Mouse (Mus musculus) G1E (cell line): Measurements from ENCODE around the gene Arhgap31. TPM values are rescaled to one million over a fixed set of nuclear protein-coding genes. Genes with fewer than 3 reads are reported as not detected.

Experiments
- ATAC-seq: 2 replicates; pipeline ENCODE4 v1.8.0; 2016; ENCODE audit warnings: mild to moderate bottlenecking; ENCODE audit not compliant: insufficient number of reproducible peaks, poor library complexity, low FRiP score, severe bottlenecking; ENCODE audit errors: extremely low read depth
- DNase-seq: peaks from one replicate; pipeline ENCODE4 v3.0.0; 2012; ENCODE audit warnings: low spot score
- H3K27me3 ChIP-seq: 2 replicates; pipeline ENCODE4 v1.6.1; 2012; ENCODE audit warnings: mild to moderate bottlenecking, low read length, inconsistent platforms; ENCODE audit not compliant: insufficient read depth
- H3K36me3 ChIP-seq: replicated peaks from 2 replicates; pipeline ENCODE3; 2012; ENCODE audit warnings: mild to moderate bottlenecking, inconsistent platforms
- H3K4me1 ChIP-seq: 2 replicates; pipeline ENCODE4 v1.6.1; 2012; ENCODE audit warnings: low read depth, low read length, inconsistent platforms, mixed read lengths; ENCODE audit not compliant: insufficient read depth
- H3K4me3 ChIP-seq: 2 replicates; pipeline ENCODE4 v1.5.1; 2012; ENCODE audit warnings: low read depth, mild to moderate bottlenecking, inconsistent platforms, low read length, moderate library complexity, mixed read lengths
- H3K9me3 ChIP-seq: replicated peaks from 2 replicates; pipeline ENCODE4 v1.6.1; 2012; ENCODE audit warnings: inconsistent platforms
- CTCF ChIP-seq: IDR thresholded peaks from 2 replicates; pipeline ENCODE4 v1.5.1; 2012; ENCODE audit warnings: low read depth, low read length, inconsistent platforms, mixed read lengths
- GATA1 ChIP-seq: IDR thresholded peaks from 2 replicates; pipeline ENCODE4 v1.6.1; 2012; ENCODE audit warnings: borderline replicate concordance, low read length, inconsistent platforms, mixed read lengths
- GATA2 ChIP-seq: IDR thresholded peaks from 2 replicates; pipeline ENCODE4 v1.6.1; 2012; ENCODE audit warnings: low read depth, low read length, inconsistent platforms, borderline replicate concordance
- POLR2AphosphoS5 ChIP-seq: IDR thresholded peaks from 2 replicates; pipeline ENCODE4 v1.6.1; 2012; ENCODE audit warnings: low read depth, low read length, inconsistent platforms; ENCODE audit not compliant: insufficient replicate concordance
- TAL1 ChIP-seq: conservative IDR thresholded peaks from 2 replicates; pipeline ENCODE4 v1.6.1; 2012; ENCODE audit warnings: low read depth, low read length, inconsistent platforms, mixed read lengths
- polyA plus RNA-seq: library from polyadenylated mRNA; stranded (reverse); fragments of >175 nt; gene quantifications from 2 replicates; pipeline ENCODE4 v1.2.3, GENCODE M21; 2012
- total RNA-seq, 2 experiments: library from RNA; stranded (forward) in 1 of 2; stranded (reverse) in 1 of 2; fragments of 200-1000 nt in 1 of 2; fragments of >200 nt in 1 of 2; fragmentation: Nextera tagmentation in 1 of 2; gene quantifications; 2 replicates each; pipeline ENCODE4 v1.2.3; 2014 to 2017

The Arhgap31 gene
- total and polyA plus RNA-seq, 3 experiments, result 0.01 to 0.16 TPM; not detected in 1

DNA sequence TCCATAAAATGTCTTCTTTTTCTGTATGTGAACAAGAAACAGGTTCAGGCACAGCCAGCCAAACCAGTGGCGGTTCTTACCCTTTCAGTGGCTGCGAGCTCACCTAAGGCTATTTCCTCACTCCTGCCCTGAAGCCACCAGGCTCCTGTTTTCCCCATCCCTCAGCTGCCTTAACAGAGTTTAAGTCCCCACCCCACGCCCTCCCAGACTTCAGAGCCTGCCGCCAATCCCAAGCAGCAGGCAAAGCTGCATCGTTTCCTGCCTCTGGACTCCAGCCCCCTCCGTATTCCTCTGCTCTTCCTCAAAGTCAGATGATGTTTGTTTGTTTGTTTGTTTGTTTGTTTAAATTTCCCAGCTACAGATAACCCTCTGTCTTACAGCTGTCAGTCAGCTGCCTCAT is 9.6 kb downstream of the Arhgap31 start:
- Histone ChIP-seq H3K27me3 (peaks cover 2% of the 10 kb centered on the region; the same call in 1 of the 2 replicates), H3K4me3 (no peak overlapping the region), H3K4me1 (no peaks in the 10 kb centered on the region), H3K36me3 (no peaks in the 10 kb centered on the region), H3K9me3 (no peaks in the 10 kb centered on the region)
- DNase-seq (no peak), ATAC-seq (no peak)
- TF ChIP-seq TAL1, result no peak
- TF ChIP-seq CTCF, result no peak
- no peak for TF ChIP-seq GATA2
- no peak for TF ChIP-seq GATA1
- TF ChIP-seq POLR2AphosphoS5, result no peak

GRCm38 (mm10) chr16:38702316-38702715 is 10.8 kb downstream of the Arhgap31 start:
- H3K4me1 ChIP-seq, result no peaks in the 10 kb centered on the region
- DNase-seq, result no peak
- no peak overlapping the region for H3K4me3 ChIP-seq
- no peaks in the 10 kb centered on the region for H3K9me3 ChIP-seq
- TF ChIP-seq POLR2AphosphoS5 (no peak), GATA1 (no peak)
- no peak for ATAC-seq
- H3K27me3 ChIP-seq, result peaks cover 2% of the 10 kb centered on the region; the same call in 1 of the 2 replicates
- H3K36me3 ChIP-seq, result no peaks in the 10 kb centered on the region

GRCm38 (mm10) chr16:38701492-38702185 is 11.4 kb downstream of the Arhgap31 start:
- no peak for TF ChIP-seq CTCF
- no peak for TF ChIP-seq POLR2AphosphoS5
- no peak for TF ChIP-seq TAL1
- TF ChIP-seq GATA1, result no peak
- no peak for TF ChIP-seq GATA2
- Histone ChIP-seq H3K4me1 (no peaks in the 10 kb centered on the region), H3K27me3 (no peaks in the 10 kb centered on the region), H3K4me3 (no peak overlapping the region), H3K36me3 (no peaks in the 10 kb centered on the region), H3K9me3 (no peaks in the 10 kb centered on the region)
- ATAC-seq (no peak), DNase-seq (no peak)

DNA sequence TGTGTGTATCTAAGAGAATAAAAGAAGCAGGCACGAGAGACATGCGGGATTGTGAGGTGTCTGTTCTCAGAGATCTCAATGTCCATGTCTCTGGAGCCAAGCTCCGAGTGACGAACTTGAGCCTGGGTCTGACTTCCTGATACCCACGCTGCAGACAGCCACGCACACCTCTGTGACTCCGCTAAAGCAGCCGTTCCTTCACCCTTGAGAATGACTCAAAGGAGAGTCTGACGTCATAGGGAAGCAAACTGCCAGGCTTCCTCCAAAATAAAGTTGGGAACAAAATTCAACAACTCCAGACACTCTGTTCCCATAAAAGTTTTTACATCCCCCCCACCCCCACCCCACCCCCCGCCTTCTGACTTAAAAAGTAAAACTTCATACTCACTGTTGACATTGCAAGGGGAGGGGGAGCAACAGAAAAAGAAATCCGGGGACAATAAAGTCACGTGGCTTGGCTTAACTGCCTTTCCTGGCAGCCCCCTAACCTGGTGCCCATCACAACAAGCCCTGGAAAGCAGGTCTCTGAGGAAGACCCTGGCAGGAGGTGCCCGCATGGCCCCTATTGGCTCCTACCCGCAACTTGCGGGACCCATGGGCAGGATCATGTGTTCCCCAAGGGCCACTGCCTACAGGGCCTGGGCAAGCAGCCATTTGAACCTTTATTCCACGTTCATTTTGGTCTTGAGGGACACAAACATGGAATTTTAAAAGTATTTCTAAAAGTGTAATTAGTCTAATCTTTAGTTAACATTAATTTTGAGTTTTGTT is 12.5 kb downstream of the Arhgap31 start:
- no peak for TF ChIP-seq GATA2
- TF ChIP-seq POLR2AphosphoS5, result no peak
- TF ChIP-seq TAL1, result no peak
- H3K9me3 ChIP-seq, result no peaks in the 10 kb centered on the region

GRCm38 (mm10) chr16:38697611-38698010 is 15.5 kb downstream of the Arhgap31 start:
- no peak overlapping the region for H3K4me3 ChIP-seq
- no peak for TF ChIP-seq GATA2
- ATAC-seq (no peak), DNase-seq (no peak)
- H3K36me3 ChIP-seq, result no peaks in the 10 kb centered on the region
- no peaks in the 10 kb centered on the region for H3K27me3 ChIP-seq
- H3K4me1 ChIP-seq, result no peaks in the 10 kb centered on the region
- no peaks in the 10 kb centered on the region for H3K9me3 ChIP-seq

More for the DNA sequence above, 12.5 kb downstream of the Arhgap31 start:
- ATAC-seq, result no peak
- Histone ChIP-seq H3K4me3 (no peak overlapping the region), H3K36me3 (no peaks in the 10 kb centered on the region), H3K4me1 (no peaks in the 10 kb centered on the region), H3K27me3 (no peaks in the 10 kb centered on the region)
- no peak for DNase-seq

GRCm38 (mm10) chr16:38695557-38695956 is 17.5 kb downstream of the Arhgap31 start:
- ATAC-seq (no peak), DNase-seq (no peak)
- Histone ChIP-seq H3K4me1 (no peaks in the 10 kb centered on the region), H3K4me3 (no peak overlapping the region), H3K36me3 (no peaks in the 10 kb centered on the region), H3K27me3 (no peaks in the 10 kb centered on the region), H3K9me3 (no peaks in the 10 kb centered on the region)
- no peak for TF ChIP-seq POLR2AphosphoS5
- no peak for TF ChIP-seq GATA2
- TF ChIP-seq TAL1, result no peak
- TF ChIP-seq GATA1, result no peak
- TF ChIP-seq CTCF, result no peak
